Mouse (Mus musculus) kidney, embryonic 16.5 days (tissue): ENCODE data around the gene 1700034J05Rik. TPM values are rescaled to one million over a fixed set of nuclear protein-coding genes. Genes with fewer than 3 reads are reported as not detected.

Experiments used
- ATAC-seq: fragments of 200-750 bp; cut with Nextera tagmentation; 2 replicates; pipeline ENCODE4 v1.8.0; 2017; ENCODE audit warnings: moderate TSS enrichment; ENCODE audit not compliant: low FRiP score, low TSS enrichment
- H3K27ac ChIP-seq: fragments of 300-500 bp; sonication (generic); 2 replicates; pipeline ENCODE4 v1.5.1; 2014; ENCODE audit warnings: low read length
- H3K27me3 ChIP-seq: fragments of 300-500 bp; sonication (generic); 2 replicates; pipeline ENCODE4 v1.6.1; 2014; ENCODE audit warnings: low read length, control low read depth, mixed read lengths; ENCODE audit not compliant: insufficient read depth
- H3K36me3 ChIP-seq: fragments of 300-500 bp; sonication (generic); 2 replicates; pipeline ENCODE4 v1.6.1; 2014; ENCODE audit warnings: low read length, control low read depth, mixed read lengths; ENCODE audit not compliant: insufficient read depth
- H3K4me1 ChIP-seq: fragments of 300-500 bp; sonication (generic); 2 replicates; pipeline ENCODE4 v1.6.1; 2014; ENCODE audit warnings: low read length, control low read depth, mixed read lengths; ENCODE audit not compliant: insufficient read depth
- H3K4me2 ChIP-seq: fragments of 300-500 bp; sonication (generic); replicated peaks from 2 replicates; pipeline ENCODE4 v1.6.1; 2014; ENCODE audit warnings: low read depth, low read length
- H3K4me3 ChIP-seq: fragments of 300-500 bp; sonication (generic); 2 replicates; pipeline ENCODE4 v1.5.1; 2014; ENCODE audit warnings: mild to moderate bottlenecking, low read length
- H3K9ac ChIP-seq: fragments of 300-500 bp; sonication (generic); replicated peaks from 2 replicates; pipeline ENCODE4 v1.6.1; 2014; ENCODE audit warnings: low read length
- H3K9me3 ChIP-seq: fragments of 300-500 bp; sonication (generic); 2 replicates; pipeline ENCODE4 v1.6.1; 2016; ENCODE audit warnings: low read length, control low read depth
- WGBS: fragments of 180-500 bp; shearing (Covaris S2); extraction: QIAGEN DNeasy Blood & Tissue Kit; methylation state at CpG from one replicate; pipeline ENCODE4 v1.1.7; 2014; 5-methylcytosine and 5-hydroxymethylcytosine counted together
- polyA plus RNA-seq: library from polyadenylated mRNA; unstranded; fragments of >200 nt; fragmentation: Nextera tagmentation; extraction: Ambion mirVana; gene quantifications from 2 replicates; pipeline ENCODE4 v1.2.1, GENCODE M21; 2015

The 1700034J05Rik gene
- 0.17 and 0.37 TPM in 2 replicates for polyA plus RNA-seq

DNA sequence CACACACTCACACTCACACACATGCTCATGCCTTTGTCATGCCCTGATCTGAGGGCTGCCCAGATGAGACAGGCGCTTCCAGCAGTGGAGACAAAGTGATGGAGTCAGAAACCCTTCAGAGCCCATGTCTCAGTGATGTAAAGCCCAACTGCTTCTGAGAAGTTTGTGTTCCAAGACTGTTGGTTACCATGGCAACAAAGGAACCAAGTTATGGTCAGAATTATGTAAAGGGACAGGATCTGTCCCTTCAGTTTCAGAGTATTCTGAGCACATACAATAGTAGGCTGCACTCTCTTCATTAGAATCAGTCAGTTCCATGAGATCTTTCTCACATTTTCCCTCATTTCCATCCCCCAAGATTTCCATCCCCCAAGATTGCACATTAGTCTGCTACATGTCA, at the start of gene 1700034J05Rik:
Gene 1700034J05Rik, minus strand, starts transcription at position 165 of the 400 bp plus-strand sequence.
- Histone ChIP-seq H3K4me3 (no peak within 1 kb of the TSS), H3K9me3 (no peaks in the 10 kb centered on the region), H3K27ac (no peak within 1 kb of the TSS), H3K27me3 (no peaks in the 10 kb centered on the region), H3K4me2 (no peak within 1 kb of the TSS), H3K9ac (no peak within 1 kb of the TSS), H3K36me3 (no peaks in the 10 kb centered on the region), H3K4me1 (peaks cover 31% of the 10 kb centered on the region)
- ATAC-seq: no peak
- WGBS: 88% methylated on average over 1 of the region's 1 CpGs

DNA sequence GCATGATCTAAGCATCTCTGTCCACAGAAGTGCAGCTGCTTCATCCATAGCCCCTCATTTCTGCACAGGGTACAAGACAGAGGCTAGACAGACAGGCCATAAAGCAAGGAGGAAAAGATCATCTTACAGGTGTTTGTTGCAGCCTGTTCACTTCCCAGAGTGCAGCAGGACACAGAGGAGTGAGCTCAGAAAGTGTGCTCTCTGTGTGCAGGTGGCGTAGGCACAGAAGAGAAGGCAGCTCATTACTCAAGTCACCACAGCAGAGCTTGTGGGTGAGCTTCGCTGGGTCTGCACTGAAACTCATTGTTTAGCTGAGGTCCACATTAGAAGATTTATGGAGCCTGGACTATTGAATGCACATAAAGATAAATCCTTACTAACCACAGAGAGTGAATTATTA, 45.5 kb upstream of the 1700034J05Rik start:
- Histone ChIP-seq H3K4me2 (no peak overlapping the region), H3K36me3 (peaks cover 47% of the 10 kb centered on the region), H3K4me1 (no peaks in the 10 kb centered on the region), H3K9me3 (no peaks in the 10 kb centered on the region), H3K4me3 (no peak overlapping the region), H3K27me3 (no peaks in the 10 kb centered on the region), H3K27ac (no peak overlapping the region), H3K9ac (no peak overlapping the region)
- ATAC-seq: 0 out of 2 replicates have a peak, but pooled peaks have one; percentile 35
- 43% methylated on average over 2 of the region's 2 CpGs for WGBS

DNA sequence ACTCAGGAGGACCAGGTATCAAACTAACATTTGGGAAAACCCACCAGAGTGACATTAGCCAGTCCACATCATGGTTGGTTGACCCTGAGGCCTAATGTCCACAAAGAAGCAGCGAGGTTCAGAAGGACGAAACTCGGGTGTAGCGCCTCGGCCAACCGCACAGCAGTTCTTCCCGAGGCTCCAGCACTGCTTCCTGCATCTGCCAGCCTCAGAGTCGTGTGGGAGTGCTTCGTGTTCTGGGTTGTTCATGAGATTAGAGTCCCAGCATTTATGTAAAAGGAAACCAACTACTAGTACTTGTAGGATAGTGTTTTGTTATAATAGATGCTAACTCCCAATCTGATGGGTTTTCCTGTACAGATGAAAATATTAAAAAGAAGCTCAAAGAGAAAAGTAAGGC, 45.1 kb upstream of the 1700034J05Rik start:
- H3K4me1 ChIP-seq: no peaks in the 10 kb centered on the region
- no peaks in the 10 kb centered on the region for H3K9me3 ChIP-seq
- WGBS: 64% methylated on average over 9 of the region's 9 CpGs
- no peak overlapping the region for H3K9ac ChIP-seq
- H3K27me3 ChIP-seq: no peaks in the 10 kb centered on the region
- ATAC-seq: no peak
- no peak overlapping the region for H3K4me2 ChIP-seq
- peaks cover 47% of the 10 kb centered on the region for H3K36me3 ChIP-seq
- no peak overlapping the region for H3K4me3 ChIP-seq
- H3K27ac ChIP-seq: no peak overlapping the region

DNA sequence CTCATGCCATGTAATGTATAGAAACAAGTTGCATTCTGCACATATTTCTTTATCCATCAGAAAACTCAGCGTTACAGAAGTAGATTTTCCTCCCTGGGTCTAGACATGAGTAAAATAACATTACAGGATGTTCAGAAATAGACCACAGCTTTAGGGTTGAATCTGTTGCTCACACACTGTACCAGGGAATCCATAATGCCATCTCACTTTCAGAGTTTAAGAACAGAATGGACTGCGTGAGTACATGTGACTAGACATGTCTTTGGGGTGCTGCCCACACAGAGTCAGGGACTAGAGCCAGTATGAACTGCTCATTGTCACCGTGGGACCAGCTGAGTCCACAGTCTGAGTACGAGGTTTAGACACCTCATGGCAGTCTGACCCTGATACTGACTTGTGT, 44.5 kb upstream of the 1700034J05Rik start:
- WGBS: 86% methylated on average over 4 of the region's 4 CpGs

DNA sequence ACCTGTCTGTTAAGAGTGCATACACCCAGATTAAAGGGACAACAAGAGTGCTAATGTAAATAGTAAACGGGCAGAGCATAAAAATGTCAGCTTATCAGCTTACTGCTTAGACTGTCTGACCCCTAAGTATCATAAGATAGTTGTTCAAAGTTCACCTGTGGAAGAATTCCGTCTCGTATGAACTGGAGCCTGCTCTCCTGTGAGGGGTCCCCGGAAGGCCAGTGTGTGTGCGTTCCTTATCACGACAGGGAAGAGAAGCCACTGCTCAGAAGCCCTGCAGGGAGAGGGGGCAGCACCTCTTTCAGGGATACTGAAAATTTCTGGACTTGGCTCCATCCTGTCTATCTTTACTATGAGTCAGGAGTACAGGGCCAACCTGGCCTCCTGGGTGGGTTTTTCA, 42.8 kb upstream of the 1700034J05Rik start:
- no peak overlapping the region for H3K4me3 ChIP-seq
- no peak overlapping the region for H3K9ac ChIP-seq
- no peak overlapping the region for H3K27ac ChIP-seq
- peaks cover 38% of the 10 kb centered on the region for H3K36me3 ChIP-seq
- no peak for ATAC-seq
- no peaks in the 10 kb centered on the region for H3K27me3 ChIP-seq
- H3K9me3 ChIP-seq: no peaks in the 10 kb centered on the region
- no peaks in the 10 kb centered on the region for H3K4me1 ChIP-seq
- WGBS: 80% methylated on average over 6 of the region's 6 CpGs
- H3K4me2 ChIP-seq: no peak overlapping the region

More for the DNA sequence above, 44.5 kb upstream of the 1700034J05Rik start:
- no peak overlapping the region for H3K27ac ChIP-seq
- no peaks in the 10 kb centered on the region for H3K4me1 ChIP-seq
- H3K36me3 ChIP-seq: peaks cover 46% of the 10 kb centered on the region
- H3K27me3 ChIP-seq: no peaks in the 10 kb centered on the region
- H3K4me2 ChIP-seq: no peak overlapping the region
- no peaks in the 10 kb centered on the region for H3K9me3 ChIP-seq
- no peak overlapping the region for H3K9ac ChIP-seq
- no peak for ATAC-seq
- H3K4me3 ChIP-seq: no peak overlapping the region

DNA sequence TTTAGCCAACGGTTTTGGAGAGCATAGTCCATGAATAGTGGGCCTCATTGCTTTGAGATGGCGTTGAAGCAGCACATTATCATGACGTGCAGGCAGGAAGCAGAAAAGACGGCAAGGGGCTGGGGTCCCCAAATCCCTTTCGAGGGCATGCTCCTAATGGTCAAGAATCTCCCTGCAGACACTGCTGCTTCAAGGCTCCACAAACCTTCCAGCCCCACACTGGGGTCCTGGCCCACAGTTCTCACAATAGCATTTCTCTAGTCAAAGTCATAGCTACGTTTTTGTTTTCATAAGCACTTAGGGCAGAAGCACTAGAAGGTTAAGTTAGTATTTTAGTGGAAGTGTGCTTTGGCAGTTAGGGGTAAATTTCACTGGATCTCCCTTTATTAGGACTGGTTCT, 41.7 kb upstream of the 1700034J05Rik start:
- 87% methylated on average over 6 of the region's 6 CpGs for WGBS
- Histone ChIP-seq H3K27me3 (no peaks in the 10 kb centered on the region), H3K4me1 (no peaks in the 10 kb centered on the region), H3K9ac (no peak overlapping the region), H3K9me3 (no peaks in the 10 kb centered on the region), H3K27ac (no peak overlapping the region), H3K36me3 (peaks cover 32% of the 10 kb centered on the region; the same call in 1 of the 2 replicates), H3K4me2 (no peak overlapping the region), H3K4me3 (no peak overlapping the region)
- ATAC-seq: no peak

DNA sequence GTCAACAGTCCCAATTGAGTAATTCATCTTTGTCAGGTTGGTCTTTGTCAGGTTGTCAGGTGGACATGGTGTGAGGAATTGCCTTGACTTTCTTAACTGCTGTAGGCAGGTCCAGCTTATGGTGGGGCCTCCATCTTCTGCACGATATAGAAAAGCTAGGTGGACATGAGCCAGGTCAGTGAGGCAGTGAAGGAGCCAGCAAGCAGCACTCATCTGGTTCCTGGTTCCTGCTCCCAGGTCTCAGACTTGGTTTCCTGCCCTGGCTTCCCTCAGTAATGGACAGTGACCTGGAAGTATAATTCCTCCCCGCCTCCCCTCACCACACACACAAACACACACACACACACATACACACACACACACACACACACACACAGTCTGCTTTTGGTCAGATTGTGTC, 41.2 kb upstream of the 1700034J05Rik start:
- Histone ChIP-seq H3K9ac (no peak overlapping the region), H3K27me3 (no peaks in the 10 kb centered on the region), H3K36me3 (peaks cover 33% of the 10 kb centered on the region; the same call in 1 of the 2 replicates), H3K9me3 (no peaks in the 10 kb centered on the region), H3K27ac (no peak overlapping the region), H3K4me1 (no peaks in the 10 kb centered on the region), H3K4me2 (no peak overlapping the region), H3K4me3 (no peak overlapping the region)
- no peak for ATAC-seq
- WGBS: 86% methylated on average over 2 of the region's 2 CpGs

DNA sequence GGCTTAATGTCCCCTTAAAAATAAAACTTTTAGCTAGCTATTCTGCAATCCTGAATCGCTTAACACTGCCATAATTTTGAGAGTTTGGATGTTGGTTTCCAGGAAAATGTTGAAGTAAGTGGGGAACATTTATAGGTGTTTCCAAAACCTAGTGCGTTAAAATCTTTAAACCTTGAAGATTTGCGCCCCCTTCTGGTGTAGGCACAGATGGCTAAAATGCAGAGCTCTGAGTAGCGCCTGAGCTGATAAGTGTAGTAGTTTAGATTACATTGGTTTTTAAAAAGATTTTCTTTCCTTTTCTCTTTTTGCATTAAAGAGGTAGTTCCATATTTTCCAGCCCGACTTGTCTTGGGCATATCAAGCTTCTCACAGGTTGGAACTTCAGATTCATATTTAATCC, 40.0 kb upstream of the 1700034J05Rik start:
- no peaks in the 10 kb centered on the region for H3K27me3 ChIP-seq
- no peaks in the 10 kb centered on the region for H3K4me1 ChIP-seq
- 42% methylated on average over 5 of the region's 5 CpGs for WGBS
- no peak overlapping the region for H3K4me3 ChIP-seq
- no peaks in the 10 kb centered on the region for H3K9me3 ChIP-seq
- H3K9ac ChIP-seq: no peak overlapping the region
- no peak for ATAC-seq
- H3K4me2 ChIP-seq: no peak overlapping the region
- H3K36me3 ChIP-seq: peaks cover 28% of the 10 kb centered on the region; the same call in 1 of the 2 replicates
- no peak overlapping the region for H3K27ac ChIP-seq

DNA sequence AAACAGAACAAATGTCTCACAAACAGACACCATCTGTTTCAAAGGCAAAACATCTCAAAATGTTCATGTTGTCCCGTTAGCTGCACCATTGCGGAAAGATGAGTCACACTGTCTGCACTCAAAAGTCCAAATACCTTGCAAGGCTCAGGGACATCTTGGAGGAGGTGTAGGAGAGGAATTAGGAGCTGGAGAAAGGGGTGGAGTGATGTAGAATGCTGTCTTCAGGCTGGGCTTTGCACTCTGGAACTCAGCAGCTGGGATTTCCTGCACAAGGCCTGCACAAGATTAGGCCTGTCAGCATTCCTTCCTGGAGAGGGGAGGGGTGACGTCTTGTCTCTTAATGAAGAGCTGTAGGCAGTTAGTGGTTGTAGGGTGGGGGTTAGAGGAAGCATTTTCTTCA, 30.3 kb upstream of the 1700034J05Rik start:
- no peaks in the 10 kb centered on the region for H3K27me3 ChIP-seq
- no peak overlapping the region for H3K27ac ChIP-seq
- H3K4me1 ChIP-seq: 0 out of 2 replicates have a peak, but pooled peaks cover 3% of the 10 kb centered on the region
- no peak overlapping the region for H3K9ac ChIP-seq
- WGBS: 73% methylated on average over 3 of the region's 3 CpGs
- ATAC-seq: no peak
- no peak overlapping the region for H3K4me3 ChIP-seq
- no peak overlapping the region for H3K4me2 ChIP-seq
- 0 out of 2 replicates have a peak, but pooled peaks cover 3% of the 10 kb centered on the region for H3K36me3 ChIP-seq
- no peaks in the 10 kb centered on the region for H3K9me3 ChIP-seq

DNA sequence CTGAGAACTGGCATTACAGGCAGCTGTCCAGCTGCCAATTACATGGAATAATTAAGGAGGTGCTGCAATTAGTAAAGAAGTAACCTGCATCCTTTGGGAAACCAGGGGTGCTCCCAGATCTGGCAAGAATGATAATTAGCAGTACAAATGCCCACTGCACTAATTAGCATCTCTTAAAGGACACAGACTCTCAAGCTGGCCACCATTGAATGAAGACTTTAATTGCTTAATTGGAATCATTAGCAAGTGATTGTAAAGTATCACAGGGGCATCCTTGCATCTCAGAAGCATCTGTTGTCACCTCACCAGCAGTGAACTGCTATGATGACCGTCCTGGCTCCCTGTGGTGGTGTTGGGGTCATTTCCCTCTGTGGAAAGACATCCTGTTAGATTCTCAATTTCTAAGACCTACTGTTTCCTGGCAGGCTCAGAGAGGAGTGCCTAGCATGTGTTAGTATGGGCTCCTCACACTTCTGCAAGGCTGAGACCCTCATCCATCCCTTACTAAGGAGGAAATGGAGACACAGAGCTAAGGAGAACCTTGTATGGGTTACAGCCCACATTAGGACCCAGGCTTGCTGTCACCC, 27.1 kb upstream of the 1700034J05Rik start:
- 0 out of 2 replicates have a peak, but pooled peaks cover 8% of the 10 kb centered on the region for H3K4me1 ChIP-seq
- H3K4me2 ChIP-seq: no peak overlapping the region
- H3K36me3 ChIP-seq: peaks cover 12% of the 10 kb centered on the region; the same call in 1 of the 2 replicates
- H3K9ac ChIP-seq: no peak overlapping the region
- 62% methylated on average over 1 of the region's 1 CpGs for WGBS
- ATAC-seq: no peak
- H3K27ac ChIP-seq: no peak overlapping the region
- no peak overlapping the region for H3K4me3 ChIP-seq
- no peaks in the 10 kb centered on the region for H3K9me3 ChIP-seq
- H3K27me3 ChIP-seq: no peaks in the 10 kb centered on the region
